Mouse (Mus musculus) lung, embryonic 16.5 days (tissue): ENCODE results near the gene Sall4. TPM values are rescaled to one million over a fixed set of nuclear protein-coding genes. Genes with fewer than 3 reads are reported as not detected.

Source experiments
- ATAC-seq: fragments of 200-750 bp; cut with Nextera tagmentation; 2 replicates; pipeline ENCODE4 v1.8.0; 2017; ENCODE audit warnings: low read depth, mild to moderate bottlenecking, moderate library complexity
- H3K27ac ChIP-seq: fragments of 300-500 bp; sonication (generic); 2 replicates; pipeline ENCODE4 v1.5.1; 2014; ENCODE audit warnings: mild to moderate bottlenecking, control low read depth, low read length
- H3K27me3 ChIP-seq: fragments of 300-500 bp; sonication (generic); 2 replicates; pipeline ENCODE4 v1.6.1; 2014; ENCODE audit warnings: low read depth, low read length, mixed read lengths; ENCODE audit not compliant: control insufficient read depth, insufficient read depth
- H3K36me3 ChIP-seq: fragments of 300-500 bp; sonication (generic); 2 replicates; pipeline ENCODE4 v1.6.1; 2014; ENCODE audit warnings: low read length; ENCODE audit not compliant: control insufficient read depth, insufficient read depth
- H3K4me1 ChIP-seq: fragments of 300-500 bp; sonication (generic); replicated peaks from 2 replicates; pipeline ENCODE4 v1.6.1; 2014; ENCODE audit warnings: low read length, mixed read lengths; ENCODE audit not compliant: control insufficient read depth, insufficient read depth
- H3K4me2 ChIP-seq: fragments of 300-500 bp; sonication (generic); 2 replicates; pipeline ENCODE4 v1.6.1; 2014; ENCODE audit warnings: low read depth, low read length, control low read depth
- H3K4me3 ChIP-seq: fragments of 300-500 bp; sonication (generic); 2 replicates; pipeline ENCODE4 v1.5.1; 2014; ENCODE audit warnings: mild to moderate bottlenecking, low read length, control low read depth
- H3K9ac ChIP-seq: fragments of 300-500 bp; sonication (generic); 2 replicates; pipeline ENCODE4 v1.6.1; 2014; ENCODE audit warnings: low read length, control low read depth
- H3K9me3 ChIP-seq: fragments of 300-500 bp; sonication (generic); 2 replicates; pipeline ENCODE4 v1.6.1; 2016; ENCODE audit warnings: low read length; ENCODE audit not compliant: control insufficient read depth
- WGBS: fragments of 180-500 bp; shearing (Covaris S2); extraction: QIAGEN DNeasy Blood & Tissue Kit; methylation state at CpG from one replicate; pipeline ENCODE4 v1.1.7; 2014; 5-methylcytosine and 5-hydroxymethylcytosine counted together
- polyA plus RNA-seq: library from polyadenylated mRNA; unstranded; fragments of >200 nt; fragmentation: Nextera tagmentation; extraction: Ambion mirVana; gene quantifications from 2 replicates; pipeline ENCODE4 v1.2.1, GENCODE M21; 2015

Gene Sall4
- 0.41 TPM in 1 of 2 replicates, not detected in the other for polyA plus RNA-seq

GRCm38 (mm10) chr2:168767582-168767981 is at the start of gene Sall4:
Gene Sall4, minus strand, starts transcription at chr2:168767943.
- WGBS = 10% methylated on average over 10 of the region's 10 CpGs
- Histone ChIP-seq H3K4me1 (peaks cover 8% of the 10 kb centered on the region; the same call in 1 of the 2 replicates), H3K27me3 (peaks cover 71% of the 10 kb centered on the region), H3K9me3 (no peaks in the 10 kb centered on the region), H3K9ac (no peak within 1 kb of the TSS), H3K36me3 (no peaks in the 10 kb centered on the region), H3K27ac (no peak within 1 kb of the TSS), H3K4me2 (peak within 1 kb of the TSS; percentile 62), H3K4me3 (peak within 1 kb of the TSS; percentile 42)
- no peak for ATAC-seq

- H3K27me3 ChIP-seq = no peaks in the 10 kb centered on the region
- no peaks in the 10 kb centered on the region for H3K36me3 ChIP-seq
- ATAC-seq = peak; percentile 54; the same call in 1 of the 2 replicates
- no peaks in the 10 kb centered on the region for H3K9me3 ChIP-seq
- no peak overlapping the region for H3K4me3 ChIP-seq
- H3K9ac ChIP-seq = no peak overlapping the region
- H3K4me1 ChIP-seq = peaks cover 4% of the 10 kb centered on the region
- 28% methylated on average over 6 of the region's 6 CpGs for WGBS
- no peak overlapping the region for H3K4me2 ChIP-seq
- no peak overlapping the region for H3K27ac ChIP-seq
Observed at GRCm38 (mm10) chr2:168813243-168813642, 45.5 kb upstream of the Sall4 start.

- Histone ChIP-seq H3K4me1 (peaks cover 4% of the 10 kb centered on the region), H3K27me3 (no peaks in the 10 kb centered on the region), H3K9me3 (no peaks in the 10 kb centered on the region), H3K4me2 (no peak overlapping the region), H3K36me3 (no peaks in the 10 kb centered on the region), H3K9ac (no peak overlapping the region), H3K4me3 (no peak overlapping the region), H3K27ac (no peak overlapping the region)
- WGBS = 19% methylated on average over 14 of the region's 14 CpGs
- ATAC-seq = no peak
Observed at GRCm38 (mm10) chr2:168809895-168810294, 42.2 kb upstream of the Sall4 start.

DNA sequence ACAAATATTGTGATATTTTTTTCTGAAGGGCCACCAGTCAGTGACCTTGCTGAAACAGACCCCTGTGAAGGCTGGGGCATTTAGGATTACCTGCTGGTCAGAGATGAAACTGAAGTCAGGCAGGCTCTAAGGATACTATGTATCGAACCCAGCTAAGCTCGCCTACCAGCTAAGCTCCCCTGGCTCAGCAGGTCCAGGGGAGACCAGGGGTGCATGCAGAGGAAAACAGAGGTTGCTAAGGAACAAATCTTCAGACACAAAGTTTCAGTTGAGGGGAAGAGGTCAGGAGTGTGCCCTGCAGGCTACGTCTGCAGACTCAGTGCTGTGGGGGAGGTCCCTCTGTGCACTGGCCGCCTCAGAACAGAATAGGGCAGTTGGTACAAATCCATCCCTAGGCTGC is 39.9 kb upstream of the Sall4 start:
- ATAC-seq = no peak
- WGBS = 46% methylated on average over 4 of the region's 4 CpGs
- Histone ChIP-seq H3K9me3 (no peaks in the 10 kb centered on the region), H3K27me3 (no peaks in the 10 kb centered on the region), H3K27ac (no peak overlapping the region), H3K4me3 (no peak overlapping the region), H3K4me1 (peaks cover under 1% of the 10 kb centered on the region), H3K36me3 (no peaks in the 10 kb centered on the region), H3K9ac (no peak overlapping the region), H3K4me2 (no peak overlapping the region)

GRCm38 (mm10) chr2:168803849-168804248 is 36.1 kb upstream of the Sall4 start:
- Histone ChIP-seq H3K9me3 (no peaks in the 10 kb centered on the region), H3K4me3 (no peak overlapping the region), H3K36me3 (no peaks in the 10 kb centered on the region), H3K4me2 (no peak overlapping the region), H3K9ac (no peak overlapping the region), H3K4me1 (no peaks in the 10 kb centered on the region), H3K27me3 (no peaks in the 10 kb centered on the region), H3K27ac (no peak overlapping the region)
- no peak for ATAC-seq
- WGBS = 56% methylated on average over 4 of the region's 4 CpGs

DNA sequence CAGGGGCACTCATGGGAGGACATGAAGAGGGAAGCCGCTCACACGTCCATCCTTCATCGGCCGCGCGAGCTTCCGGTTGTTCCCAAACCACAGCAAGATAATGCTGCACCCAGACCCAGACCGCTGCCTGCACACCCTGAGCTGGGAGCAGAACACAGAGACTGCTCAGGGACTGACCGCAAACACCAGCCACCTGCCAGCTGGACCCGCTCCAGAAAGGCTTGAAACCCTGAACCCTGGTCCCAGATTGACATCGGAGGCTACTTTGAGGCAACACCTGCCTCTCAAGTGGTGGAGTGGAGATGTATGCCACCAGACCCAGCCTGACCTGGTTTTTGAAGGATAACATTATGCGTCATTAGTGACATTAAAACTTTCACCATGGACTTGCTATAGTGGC is 31.6 kb upstream of the Sall4 start:
- WGBS = 82% methylated on average over 12 of the region's 12 CpGs
- no peaks in the 10 kb centered on the region for H3K9me3 ChIP-seq

GRCm38 (mm10) chr2:168798921-168799320 is 31.2 kb upstream of the Sall4 start:
- no peaks in the 10 kb centered on the region for H3K27me3 ChIP-seq
- H3K4me2 ChIP-seq = no peak overlapping the region
- H3K9ac ChIP-seq = no peak overlapping the region
- ATAC-seq = no peak
- WGBS = 74% methylated on average over 7 of the region's 7 CpGs
- no peaks in the 10 kb centered on the region for H3K9me3 ChIP-seq
- H3K4me1 ChIP-seq = no peaks in the 10 kb centered on the region
- no peak overlapping the region for H3K27ac ChIP-seq
- H3K36me3 ChIP-seq = no peaks in the 10 kb centered on the region
- no peak overlapping the region for H3K4me3 ChIP-seq

More for the DNA sequence above, 31.6 kb upstream of the Sall4 start:
- Histone ChIP-seq H3K4me1 (no peaks in the 10 kb centered on the region), H3K36me3 (no peaks in the 10 kb centered on the region), H3K27me3 (no peaks in the 10 kb centered on the region), H3K4me3 (no peak overlapping the region), H3K9ac (no peak overlapping the region), H3K27ac (no peak overlapping the region), H3K4me2 (no peak overlapping the region)
- no peak for ATAC-seq

- WGBS = 54% methylated on average over 4 of the region's 4 CpGs
- H3K27me3 ChIP-seq = no peaks in the 10 kb centered on the region
- H3K4me1 ChIP-seq = no peaks in the 10 kb centered on the region
- no peaks in the 10 kb centered on the region for H3K9me3 ChIP-seq
- no peak overlapping the region for H3K4me2 ChIP-seq
- no peak overlapping the region for H3K9ac ChIP-seq
- H3K27ac ChIP-seq = no peak overlapping the region
- H3K36me3 ChIP-seq = no peaks in the 10 kb centered on the region
- ATAC-seq = no peak
- no peak overlapping the region for H3K4me3 ChIP-seq
Observed at GRCm38 (mm10) chr2:168791115-168791802, 23.5 kb upstream of the Sall4 start.

DNA sequence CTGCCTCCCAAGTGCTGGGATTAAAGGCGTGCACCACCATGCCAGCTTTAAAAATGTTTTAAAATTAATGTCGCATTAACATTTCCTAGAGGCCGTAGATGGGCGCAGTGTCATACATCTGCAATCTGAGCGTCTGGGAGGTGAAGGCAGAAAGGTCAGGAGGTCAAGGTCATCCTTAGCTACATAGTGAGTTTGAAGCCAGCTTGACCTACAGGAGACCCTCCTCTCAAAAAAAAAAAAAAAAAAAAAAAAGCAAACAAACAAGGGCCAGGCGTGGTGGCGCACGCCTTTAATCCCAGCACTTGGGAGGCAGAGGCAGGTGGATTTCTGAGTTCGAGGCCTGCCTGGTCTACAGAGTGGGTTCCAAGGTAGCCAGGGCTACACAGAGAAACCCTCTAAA is 18.4 kb upstream of the Sall4 start:
- H3K4me2 ChIP-seq = no peak overlapping the region
- no peaks in the 10 kb centered on the region for H3K27me3 ChIP-seq
- H3K27ac ChIP-seq = no peak overlapping the region
- no peaks in the 10 kb centered on the region for H3K9me3 ChIP-seq
- H3K36me3 ChIP-seq = no peaks in the 10 kb centered on the region
- no peaks in the 10 kb centered on the region for H3K4me1 ChIP-seq
- no peak for ATAC-seq
- no peak overlapping the region for H3K9ac ChIP-seq
- WGBS = 86% methylated on average over 9 of the region's 9 CpGs
- H3K4me3 ChIP-seq = no peak overlapping the region
